Mouse (Mus musculus): ENCODE results near the gene Arhgap10.

Gene Arhgap10

GRCm38 (mm10) chr8:77517301-77518200 is at the start of gene Arhgap10:
Gene Arhgap10, minus strand, starts transcription at chr8:77517953.
- peak; percentile 32 for DNase-seq (ENCODE audit: low read depth, low spot score)

- DNase-seq (ENCODE audit: low read depth, low spot score), result no peak
Measured at GRCm38 (mm10) chr8:77561441-77561840, 43.7 kb upstream of the Arhgap10 start.

GRCm38 (mm10) chr8:77552491-77552890 is 34.7 kb upstream of the Arhgap10 start:
- no peak for DNase-seq (ENCODE audit: low read depth, low spot score)

- DNase-seq (ENCODE audit: low read depth, low spot score), result no peak
Measured at GRCm38 (mm10) chr8:77549881-77550580, 32.3 kb upstream of the Arhgap10 start.

GRCm38 (mm10) chr8:77549121-77549706 is 31.5 kb upstream of the Arhgap10 start, which contains the start of gene Prmt9:
Gene Prmt9, plus strand, starts transcription at chr8:77549397.
- DNase-seq (ENCODE audit: low read depth, low spot score), result peak; percentile 74

GRCm38 (mm10) chr8:77545616-77546015 is 27.9 kb upstream of the Arhgap10 start:
- no peak for DNase-seq (ENCODE audit: low read depth, low spot score)

- DNase-seq (ENCODE audit: low read depth, low spot score), result no peak
Measured at GRCm38 (mm10) chr8:77544428-77544827, 26.7 kb upstream of the Arhgap10 start.

GRCm38 (mm10) chr8:77543152-77543777 is 25.5 kb upstream of the Arhgap10 start:
- DNase-seq (ENCODE audit: low read depth, low spot score), result no peak

- DNase-seq (ENCODE audit: low read depth, low spot score), result no peak
Measured at GRCm38 (mm10) chr8:77538256-77538655, 20.5 kb upstream of the Arhgap10 start.

- DNase-seq (ENCODE audit: low read depth, low spot score), result no peak
Measured at GRCm38 (mm10) chr8:77536821-77537220, 19.1 kb upstream of the Arhgap10 start.

- no peak for DNase-seq (ENCODE audit: low read depth, low spot score)
Measured at GRCm38 (mm10) chr8:77535026-77535595, 17.4 kb upstream of the Arhgap10 start.

GRCm38 (mm10) chr8:77534358-77534992 is 16.7 kb upstream of the Arhgap10 start:
- no peak for DNase-seq (ENCODE audit: low read depth, low spot score)

GRCm38 (mm10) chr8:77526130-77526529 is 8.4 kb upstream of the Arhgap10 start:
- no peak for DNase-seq (ENCODE audit: low read depth, low spot score)

GRCm38 (mm10) chr8:77524906-77525305 is 7.2 kb upstream of the Arhgap10 start:
- DNase-seq (ENCODE audit: low read depth, low spot score), result no peak

- DNase-seq (ENCODE audit: low read depth, low spot score), result no peak
Measured at GRCm38 (mm10) chr8:77524018-77524615, 6.4 kb upstream of the Arhgap10 start.

- no peak for DNase-seq (ENCODE audit: low read depth, low spot score)
Measured at GRCm38 (mm10) chr8:77522984-77523383, 5.2 kb upstream of the Arhgap10 start.

GRCm38 (mm10) chr8:77521028-77521785 is 3.5 kb upstream of the Arhgap10 start:
- DNase-seq (ENCODE audit: low read depth, low spot score), result no peak

GRCm38 (mm10) chr8:77520601-77521000 is 2.8 kb upstream of the Arhgap10 start:
- no peak for DNase-seq (ENCODE audit: low read depth, low spot score)

GRCm38 (mm10) chr8:77518201-77519115 is 705 bp upstream of the Arhgap10 start:
- DNase-seq (ENCODE audit: low read depth, low spot score), result no peak
